Mouse (Mus musculus) lung, postnatal 4 days (tissue): Measurements from ENCODE around the gene Med11.
"Not testable (repeated sequence)": the region's sequence is repeated elsewhere in the genome, so short reads cannot be mapped to it uniquely, and the experiment has no call there.

Experiments
- DNase-seq, 2 experiments: peaks; one replicate each; pipeline ENCODE4 v3.0.0; 2021

The Med11 gene

DNA sequence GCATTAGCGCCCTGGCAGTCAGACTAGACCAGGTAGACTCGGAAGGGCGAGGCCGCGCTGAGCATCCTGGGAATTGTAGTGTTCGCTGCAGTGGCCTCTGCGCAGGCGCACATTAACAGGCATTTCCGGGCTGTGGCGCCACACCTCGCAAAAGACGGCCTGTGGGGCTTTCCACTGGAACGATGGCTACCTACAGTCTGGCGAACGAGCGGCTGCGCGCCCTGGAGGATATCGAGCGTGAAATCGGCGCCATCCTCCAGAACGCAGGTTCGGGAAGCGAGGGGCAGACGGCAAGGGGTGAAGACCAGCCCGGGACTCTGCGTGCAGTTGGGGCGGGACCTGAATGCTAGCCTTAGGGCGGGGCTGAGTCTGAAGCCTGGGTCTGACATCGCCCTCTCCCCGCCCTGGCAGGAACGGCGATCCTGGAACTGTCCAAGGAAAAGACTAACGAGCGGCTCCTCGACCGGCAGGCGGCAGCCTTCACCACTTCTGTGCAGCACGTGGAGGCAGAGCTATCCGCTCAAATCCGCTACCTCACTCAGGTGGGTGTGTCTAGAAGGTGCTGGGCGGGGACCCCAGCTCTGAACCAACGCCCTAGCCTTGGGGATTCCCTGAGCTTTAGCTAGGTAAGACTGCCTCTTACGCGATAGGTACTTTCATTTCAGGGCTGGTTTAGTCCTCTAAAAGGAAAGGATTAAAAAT is at the start of gene Med11:
TSS of gene Med11 (plus strand) at position 123 of the 702 bp plus-strand sequence.
- DNase-seq: peak; percentile 98

DNA sequence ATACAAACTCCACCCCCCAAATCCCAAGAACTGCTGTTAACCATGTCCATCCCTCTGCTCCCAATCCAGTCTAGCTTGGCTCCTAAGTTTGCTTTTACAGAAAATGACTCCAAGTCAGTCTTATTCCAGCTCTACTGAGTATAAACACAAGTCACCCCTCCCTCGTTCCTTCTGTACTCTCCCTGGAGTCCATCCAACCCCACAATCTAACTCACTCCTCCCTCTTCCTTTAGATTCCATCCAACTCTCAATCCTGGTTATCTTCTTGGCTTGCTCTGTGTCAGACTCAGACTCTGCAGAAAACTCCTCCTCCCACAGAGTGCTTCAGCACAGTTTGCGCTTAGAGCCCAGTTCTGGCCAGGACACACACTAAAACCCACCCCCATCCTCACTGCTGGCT is 48.1 kb upstream of the Med11 start:
- peak; percentile 22 to 30 for DNase-seq

DNA sequence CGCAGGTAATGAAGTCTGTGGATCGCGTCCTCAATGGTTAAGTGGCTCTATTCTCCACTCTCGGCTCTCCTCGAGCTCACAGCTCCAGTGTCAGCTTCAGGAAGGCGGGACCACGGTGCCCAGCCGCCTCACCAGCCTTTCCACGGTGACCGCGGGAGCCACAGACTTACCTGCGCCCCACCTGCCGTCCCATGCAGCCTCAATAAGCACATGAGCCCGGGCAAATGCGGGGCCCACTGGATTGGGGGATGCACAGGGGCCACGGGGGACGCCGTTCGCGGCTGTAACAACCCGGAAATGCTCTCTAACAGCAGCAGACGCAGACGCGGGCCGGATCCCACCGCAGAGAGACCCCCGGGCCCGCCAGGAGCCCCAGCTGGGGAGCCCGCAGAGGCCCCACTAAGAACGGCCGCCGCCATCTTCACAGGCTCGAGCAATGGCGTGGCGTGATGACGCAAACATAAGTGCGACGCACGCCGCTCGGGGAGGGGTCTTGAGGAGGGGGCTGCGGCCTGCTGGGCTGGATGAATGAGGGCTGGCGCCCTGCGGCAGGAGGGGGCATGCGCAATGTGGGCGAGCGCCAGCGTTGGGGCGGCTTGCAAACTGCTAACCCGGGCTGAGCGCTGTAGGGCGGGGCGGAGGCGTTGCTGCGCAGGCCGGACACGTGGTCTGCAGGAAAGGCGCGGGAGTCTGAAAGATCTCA is 42.0 kb upstream of the Med11 start, which contains the start of gene Pelp1:
TSS of gene Pelp1 (minus strand) at position 438 of the 703 bp plus-strand sequence.
- DNase-seq: peak; percentile 93 to 96

- no peak for DNase-seq
Observed at GRCm38 (mm10) chr11:70410297-70410643, 41.4 kb upstream of the Med11 start.

DNA sequence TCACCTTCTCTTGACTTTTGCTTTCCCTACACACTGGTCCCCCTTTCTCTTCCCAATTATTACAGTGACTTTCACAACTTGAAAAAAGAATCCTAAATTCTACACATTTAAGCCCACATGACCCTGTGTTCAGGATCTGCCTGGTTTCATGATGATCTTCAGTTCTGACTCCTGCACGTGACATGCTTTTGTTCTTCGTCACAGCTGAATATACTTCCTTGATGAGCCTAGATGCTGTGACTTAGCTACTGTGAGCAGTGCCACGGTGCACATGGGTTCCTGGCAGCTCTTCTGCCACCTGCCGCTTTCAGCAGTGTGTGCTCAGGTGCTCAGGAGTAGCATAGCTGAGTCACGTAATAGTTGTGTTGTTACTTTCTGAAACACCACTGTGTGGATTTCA is 39.1 kb upstream of the Med11 start:
- DNase-seq: no peak

DNA sequence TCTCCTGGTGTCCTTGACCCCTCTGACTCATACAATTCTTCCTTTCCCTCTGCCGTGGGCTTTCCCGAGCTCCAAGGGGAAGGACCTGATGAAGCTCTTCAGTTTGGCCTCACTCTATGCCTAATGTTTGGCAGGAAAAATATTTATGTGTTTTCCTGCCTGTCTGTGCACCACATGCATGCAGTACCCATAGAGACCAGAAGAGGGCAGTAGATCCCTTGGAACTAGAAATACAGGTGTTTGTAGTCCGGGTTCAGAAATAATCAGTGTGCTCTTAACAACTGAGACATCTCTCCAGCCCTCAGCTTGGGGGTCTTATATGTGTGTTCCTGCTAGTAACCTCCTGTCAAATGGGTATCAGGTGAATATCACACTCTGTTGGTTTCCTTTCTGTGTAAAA is 37.8 kb upstream of the Med11 start:
- DNase-seq: peak in 1 of 2 experiments; percentile 81

DNA sequence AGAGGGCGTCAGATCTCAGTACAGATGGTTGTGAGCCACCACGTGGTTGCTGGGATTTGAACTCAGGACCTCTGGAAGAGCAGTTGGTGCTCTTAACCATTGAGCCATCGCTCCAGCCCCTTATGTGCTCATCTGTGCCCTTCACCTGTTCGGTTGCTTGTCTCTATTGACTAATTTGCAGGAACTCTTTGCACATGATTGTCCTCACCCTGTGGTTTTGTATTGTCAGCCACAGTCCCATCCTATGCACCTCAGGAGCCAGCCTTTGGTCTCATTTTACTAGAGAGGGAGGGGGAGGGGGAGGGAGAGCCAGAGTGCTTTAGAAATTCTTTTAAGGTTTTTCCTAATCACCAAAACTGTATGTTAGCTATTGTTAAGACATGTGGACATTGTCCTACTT is 33.5 kb upstream of the Med11 start:
- DNase-seq: no peak

GRCm38 (mm10) chr11:70419486-70419885 is 32.2 kb upstream of the Med11 start:
- DNase-seq: no peak

- DNase-seq: not testable (repeated sequence)
Observed at GRCm38 (mm10) chr11:70426598-70426997, 25.1 kb upstream of the Med11 start.

DNA sequence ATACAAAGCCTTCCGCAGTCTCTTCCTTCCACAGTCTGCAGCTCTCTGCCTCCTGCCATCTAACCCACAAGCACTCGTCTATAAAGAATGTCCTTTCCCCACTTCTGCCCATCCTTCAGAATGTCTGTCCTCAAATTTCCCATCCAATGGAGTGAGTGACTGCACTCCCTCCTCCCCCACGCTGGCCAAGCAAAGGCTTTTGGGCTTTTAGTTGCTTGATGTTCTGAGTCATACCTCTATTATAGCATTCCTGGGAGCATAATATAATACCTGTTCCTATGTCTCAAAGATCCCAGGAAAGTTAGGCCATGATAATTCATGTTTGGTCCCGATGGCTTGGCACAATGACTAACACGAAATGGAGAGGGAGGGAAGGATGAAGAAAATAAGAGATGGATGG is 20.1 kb upstream of the Med11 start:
- DNase-seq: no peak

DNA sequence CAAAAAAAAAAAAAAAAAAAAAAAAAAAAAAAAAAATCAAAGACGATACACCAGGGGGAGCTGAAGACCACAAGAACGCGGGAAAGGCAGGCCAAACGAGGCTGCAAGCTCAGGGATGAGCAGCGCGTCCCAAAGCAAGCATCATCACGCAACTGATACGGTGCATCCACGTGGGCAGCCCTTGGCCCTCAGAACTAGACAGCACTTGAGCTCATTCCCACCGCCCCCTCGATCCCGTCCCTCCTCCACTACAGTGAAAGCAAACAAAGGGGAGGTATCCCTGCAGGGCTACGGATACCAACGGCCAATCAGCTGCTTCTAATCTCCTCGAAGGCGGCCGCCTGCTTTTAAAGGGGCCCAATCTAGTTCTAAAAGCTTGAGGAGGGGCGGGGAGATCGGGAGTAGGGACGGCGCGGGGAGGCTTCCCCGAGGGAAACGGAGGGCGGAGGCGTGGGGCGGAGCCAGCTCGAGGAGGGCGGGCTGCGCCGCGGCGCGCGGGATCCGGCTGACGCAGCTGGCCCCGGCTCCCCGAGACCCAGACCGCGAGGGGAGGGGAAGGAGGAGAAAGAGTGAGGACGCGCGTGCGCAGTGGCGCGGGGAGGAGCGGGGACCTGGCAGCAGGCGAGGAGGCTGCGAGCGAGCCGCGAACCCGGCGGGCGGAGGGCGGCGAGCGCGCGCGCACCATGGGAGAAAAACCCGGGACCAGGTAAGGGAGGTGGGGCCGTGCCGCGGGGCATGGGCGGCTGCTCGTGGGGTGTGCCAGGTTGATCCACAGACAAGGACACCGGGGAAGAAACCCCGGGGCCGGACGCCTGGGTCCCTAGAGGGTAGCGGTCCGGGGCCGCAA is 19.4 kb upstream of the Med11 start, which contains the start of gene Arrb2:
TSS of gene Arrb2 (plus strand) at position 588 of the 847 bp plus-strand sequence.
- peak; percentile 99 for DNase-seq

DNA sequence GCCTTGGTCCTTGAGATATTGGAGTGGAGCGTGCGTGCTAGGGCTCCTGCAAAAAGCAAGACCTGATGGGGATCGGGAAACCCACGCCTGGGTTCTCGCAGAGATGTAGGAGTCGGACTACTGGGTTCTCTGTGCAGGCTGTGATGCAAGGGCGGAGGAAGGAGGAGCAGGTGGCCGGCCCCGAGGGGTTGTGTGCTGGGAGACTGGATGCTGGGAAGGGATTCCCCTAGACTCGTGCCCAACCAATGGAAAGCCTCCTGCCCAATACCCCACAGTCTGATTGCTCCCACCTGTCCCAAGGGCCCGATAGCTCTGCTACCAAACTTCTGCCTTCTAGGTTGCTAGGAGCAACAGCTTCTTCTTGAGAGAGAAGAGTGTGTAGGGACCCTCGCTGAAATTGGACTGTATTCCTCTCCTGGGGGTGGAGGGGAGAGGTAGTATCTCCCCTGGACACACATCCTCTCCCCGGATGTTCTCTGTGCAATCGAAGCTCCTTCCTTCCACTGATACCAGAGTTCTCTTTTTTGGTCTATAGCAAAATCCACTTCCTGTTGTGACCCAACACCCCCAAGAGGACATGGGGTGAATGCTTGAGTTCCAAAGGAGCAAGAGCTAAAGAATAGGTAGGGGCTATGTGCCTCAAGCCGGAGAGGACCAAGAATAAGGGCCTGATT is 18.7 kb upstream of the Med11 start:
- DNase-seq: peak in 1 of 2 experiments; percentile 27

GRCm38 (mm10) chr11:70433569-70433943 is 18.2 kb upstream of the Med11 start:
- no peak for DNase-seq

GRCm38 (mm10) chr11:70433951-70434350 is 17.8 kb upstream of the Med11 start:
- no peak for DNase-seq

DNA sequence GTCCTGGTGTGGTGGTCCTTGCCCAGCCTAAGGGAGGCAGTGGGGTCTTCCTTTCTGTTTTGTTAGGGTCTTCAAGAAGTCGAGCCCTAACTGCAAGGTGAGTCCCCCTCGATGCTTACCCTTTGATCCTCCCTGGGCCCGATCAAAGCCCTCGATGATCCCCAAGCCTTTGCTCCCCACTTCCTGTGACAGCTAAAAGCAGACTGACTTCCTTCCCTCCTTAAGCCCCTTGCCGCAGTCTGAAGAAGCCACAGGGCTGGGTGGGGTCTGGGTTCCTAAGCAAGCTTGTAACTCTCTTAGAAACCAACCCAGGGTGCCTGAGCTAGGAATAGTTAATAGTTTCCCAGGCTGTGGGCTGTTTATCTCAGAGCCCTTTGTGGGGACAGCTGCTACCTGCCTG is 16.2 kb upstream of the Med11 start:
- DNase-seq: no peak

DNA sequence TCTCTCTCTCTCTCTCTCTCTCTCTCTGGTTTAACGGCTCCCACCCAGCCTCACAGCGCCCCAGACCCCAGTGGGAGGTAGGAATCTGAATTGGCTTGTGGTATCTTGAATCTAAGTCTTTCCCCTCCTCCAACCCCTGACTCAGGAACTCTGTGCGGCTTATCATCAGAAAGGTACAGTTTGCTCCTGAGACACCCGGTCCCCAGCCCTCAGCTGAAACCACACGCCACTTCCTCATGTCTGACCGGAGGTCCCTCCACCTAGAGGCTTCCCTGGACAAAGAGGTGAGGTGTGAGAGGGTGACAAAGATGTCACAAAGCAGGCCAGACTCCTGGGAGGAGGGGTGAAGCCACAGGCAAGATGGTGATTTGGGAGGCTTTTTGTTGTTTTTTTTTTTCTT is 14.3 kb upstream of the Med11 start:
- no peak for DNase-seq

GRCm38 (mm10) chr11:70438728-70439374 is 12.9 kb upstream of the Med11 start:
- DNase-seq: no peak

- no peak for DNase-seq
Observed at GRCm38 (mm10) chr11:70440637-70441036, 11.1 kb upstream of the Med11 start.

GRCm38 (mm10) chr11:70441882-70442281 is 9.8 kb upstream of the Med11 start:
- DNase-seq: no peak

GRCm38 (mm10) chr11:70443964-70444363 is 7.8 kb upstream of the Med11 start:
- no peak for DNase-seq

- no peak for DNase-seq
Observed at GRCm38 (mm10) chr11:70444667-70445066, 7.1 kb upstream of the Med11 start.

DNA sequence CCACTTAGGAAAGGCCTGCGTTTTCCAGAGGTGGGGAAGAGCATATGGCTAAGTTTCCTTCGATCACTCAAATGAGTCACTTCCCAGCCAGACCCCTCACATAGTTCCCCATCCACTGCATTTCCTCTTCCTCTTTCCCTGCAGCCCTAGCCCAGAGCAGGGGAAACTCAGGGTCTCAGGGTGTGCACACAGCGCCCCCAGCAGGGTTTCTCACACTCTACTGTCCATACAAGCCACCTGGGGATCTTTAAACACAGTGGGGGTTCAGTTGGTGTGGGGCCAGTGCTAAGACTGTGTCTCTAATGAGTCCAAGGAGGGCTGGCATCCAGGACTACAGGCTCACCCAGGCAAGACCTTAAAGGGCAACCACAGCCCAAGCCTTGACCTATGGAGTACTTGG is 5.0 kb upstream of the Med11 start:
- DNase-seq: peak in 1 of 2 experiments; percentile 41
